In genomic region chr9:75025689-75026088, GRCm38 (mm10) we compare ENCODE assay signal across 11 mouse cellular contexts. TPM values are rescaled to one million over a fixed set of nuclear protein-coding genes. Genes with fewer than 3 reads are reported as not detected.
A peak's percentile ranks its signal among the peaks of the same experiment; 100 is the strongest.
DNase-seq lines count a peak whose midpoint lies in the region; ATAC-seq and TF ChIP-seq lines count a peak whose summit lies in the region.
"Had no signal": no experiment of that assay in that cellular context is flagged by ENCODE, and none has a peak within 500 bp of the region (broad histone marks: within the 10 kb centered on the region; RNA-seq: fewer than 3 reads in every experiment).

No protein-coding gene starts in this region.

- intact Hi-C loops in left cerebral cortex, postnatal 10 days (cut with DNase I), result no loop called here

- H3K9ac ChIP-seq in forebrain, embryonic 13.5 days, result no peak overlapping the region
- no peak overlapping the region for H3K9ac ChIP-seq in forebrain, embryonic 12.5 days
- H3K9ac ChIP-seq in liver, postnatal 0 days (replicated peaks), result no peak overlapping the region
- H3K9ac ChIP-seq in liver, embryonic 11.5 days (ENCODE audit: low read depth, low read length), result no peak overlapping the region
- H3K9ac ChIP-seq in CH12.LX (ENCODE audit: insufficient read depth, low read depth), result no peak overlapping the region
- H3K9ac ChIP-seq: heart, embryonic 12.5 days had no signal

- no peaks in the 10 kb centered on the region for H3K4me1 ChIP-seq in forebrain, embryonic 13.5 days
- H3K4me1 ChIP-seq in forebrain, embryonic 12.5 days, result no peaks in the 10 kb centered on the region
- peaks cover 3% of the 10 kb centered on the region; the same call in 1 of the 2 replicates for H3K4me1 ChIP-seq in liver, postnatal 0 days (ENCODE audit: insufficient read depth)
- peaks cover 3% of the 10 kb centered on the region; the same call in 1 of the 2 replicates for H3K4me1 ChIP-seq in liver, embryonic 11.5 days (replicated peaks; ENCODE audit: control insufficient read depth, insufficient read depth, low read length)
- peaks cover 10 to 34% of the 10 kb centered on the region in 2 experiments; a peak in 3 of 4 replicates for H3K4me1 ChIP-seq in CH12.LX (ENCODE audit: control insufficient read depth in 1 of 2, insufficient read depth in 2 of 2)

- dilution Hi-C loops in CH12.LX (cut with MboI; ENCODE audit: extremely low pct_ligation_motif_present, extremely low pct_unique_long_range_greater_than_20kb, low sequenced_read_pairs), result no loop called here

- TF ChIP-seq POLR2A in CH12.LX (IDR thresholded peaks at IDR 0.05; ENCODE audit: low read depth, low read length), result no peak

- H3K9me3 ChIP-seq in forebrain, embryonic 13.5 days (replicated peaks), result no peaks in the 10 kb centered on the region
- no peaks in the 10 kb centered on the region for H3K9me3 ChIP-seq in forebrain, embryonic 12.5 days
- H3K9me3 ChIP-seq in liver, postnatal 0 days (ENCODE audit: low read length), result no peaks in the 10 kb centered on the region
- H3K9me3 ChIP-seq in liver, embryonic 11.5 days (ENCODE audit: control insufficient read depth, low read length), result no peaks in the 10 kb centered on the region
- no peaks in the 10 kb centered on the region for H3K9me3 ChIP-seq in CH12.LX (replicated peaks; ENCODE audit: low read length)
- H3K9me3 ChIP-seq: heart, embryonic 12.5 days had no signal

- TF ChIP-seq EP300 in liver, postnatal 0 days (IDR thresholded peaks at IDR 0.05; ENCODE audit: low read depth), result no peak
- no peak for TF ChIP-seq EP300 in CH12.LX (IDR thresholded peaks at IDR 0.05; ENCODE audit: low read length)

- peaks cover 52% of the 10 kb centered on the region for H3K36me3 ChIP-seq in forebrain, embryonic 13.5 days (ENCODE audit: poor library complexity, severe bottlenecking)
- peaks cover 20% of the 10 kb centered on the region for H3K36me3 ChIP-seq in forebrain, embryonic 12.5 days (replicated peaks)
- H3K36me3 ChIP-seq in liver, postnatal 0 days (replicated peaks; ENCODE audit: insufficient read depth, low read length), result peaks cover 18% of the 10 kb centered on the region
- H3K36me3 ChIP-seq in liver, embryonic 11.5 days (ENCODE audit: control insufficient read depth, insufficient read depth, low read length), result no peaks in the 10 kb centered on the region
- peaks cover 15 to 30% of the 10 kb centered on the region in 2 experiments for H3K36me3 ChIP-seq in CH12.LX (replicated peaks in 1 of 2; ENCODE audit: control insufficient read depth in 1 of 2, insufficient read depth in 1 of 2, low read length in 1 of 2)

- no peak for DNase-seq in liver, postnatal 0 days
- DNase-seq in liver, embryonic 11.5 days (ENCODE audit: low spot score), result no peak
- DNase-seq in CH12.LX (ENCODE audit: extremely low read depth), result peak; percentile 43
- no peak for DNase-seq in right cerebral cortex, postnatal 36 days (ENCODE audit: low spot score in 2 of 2)
- DNase-seq in left cerebral cortex, postnatal 10 days (ENCODE audit: extremely low spot score in 1 of 2, low spot score in 2 of 2), result no peak
- DNase-seq: kidney, adult 18-20 months had no signal

- no peaks in the 10 kb centered on the region for H3K79me2 ChIP-seq in CH12.LX (replicated peaks; ENCODE audit: control insufficient read depth, extremely low read depth, insufficient read depth, poor library complexity, severe bottlenecking)

- 67% methylated on average over 6 of the region's 6 CpGs for WGBS in forebrain, embryonic 13.5 days
- 67% methylated on average over 6 of the region's 6 CpGs for WGBS in forebrain, embryonic 12.5 days
- 76% methylated on average over 6 of the region's 6 CpGs for WGBS in liver, postnatal 0 days (ENCODE audit: insufficient replicate concordance)
- 72% methylated on average over 6 of the region's 6 CpGs for WGBS in liver, embryonic 11.5 days

- TF ChIP-seq RAD21 in CH12.LX (IDR thresholded peaks at IDR 0.05; ENCODE audit: low read depth, low read length), result peak; percentile 39

- no peak overlapping the region for H3K4me2 ChIP-seq in forebrain, embryonic 13.5 days
- H3K4me2 ChIP-seq in forebrain, embryonic 12.5 days, result no peak overlapping the region
- no peak overlapping the region for H3K4me2 ChIP-seq in liver, postnatal 0 days (ENCODE audit: low read depth, low read length)
- H3K4me2 ChIP-seq in liver, embryonic 11.5 days, result no peak overlapping the region
- H3K4me2 ChIP-seq in CH12.LX (ENCODE audit: insufficient read depth, low read depth, poor library complexity, severe bottlenecking), result no peak overlapping the region
- H3K4me2 ChIP-seq: heart, embryonic 12.5 days had no signal

- H3K27ac ChIP-seq in forebrain, embryonic 13.5 days, result no peak overlapping the region
- H3K27ac ChIP-seq in forebrain, embryonic 12.5 days, result no peak overlapping the region
- H3K27ac ChIP-seq in liver, postnatal 0 days (ENCODE audit: low read depth), result no peak overlapping the region
- no peak overlapping the region for H3K27ac ChIP-seq in liver, embryonic 11.5 days (ENCODE audit: low read depth, low read length)
- no peak overlapping the region for H3K27ac ChIP-seq in CH12.LX (ENCODE audit: insufficient read depth, low read depth)

- no peaks in the 10 kb centered on the region for H3K27me3 ChIP-seq in forebrain, embryonic 13.5 days
- H3K27me3 ChIP-seq in forebrain, embryonic 12.5 days, result no peaks in the 10 kb centered on the region
- H3K27me3 ChIP-seq in liver, postnatal 0 days (ENCODE audit: insufficient read depth, low read length), result no peaks in the 10 kb centered on the region
- no peaks in the 10 kb centered on the region for H3K27me3 ChIP-seq in liver, embryonic 11.5 days (replicated peaks; ENCODE audit: control insufficient read depth, insufficient read depth, low read length)
- no peaks in the 10 kb centered on the region for H3K27me3 ChIP-seq in CH12.LX (replicated peaks)
- H3K27me3 ChIP-seq: heart, embryonic 12.5 days had no signal

- peak; percentile 64 for TF ChIP-seq CTCF in liver, postnatal 0 days (IDR thresholded peaks at IDR 0.05; ENCODE audit: low read depth)
- TF ChIP-seq CTCF in CH12.LX (conservative IDR thresholded peaks at IDR 0.05 in 1 of 2, IDR thresholded peaks at IDR 0.05 in 1 of 2; ENCODE audit: low read depth in 2 of 2, low read length in 2 of 2), result peak; percentile 39 to 61; a peak in 3 of 4 replicates

- ATAC-seq in forebrain, embryonic 13.5 days, result 0 out of 2 replicates have a peak, but pooled peaks have one; percentile 21
- ATAC-seq in forebrain, embryonic 12.5 days (ENCODE audit: low FRiP score), result no peak
- no peak for ATAC-seq in liver, postnatal 0 days
- no peak for ATAC-seq in liver, embryonic 11.5 days (replicated peaks; ENCODE audit: low FRiP score)
- ATAC-seq in inflammation-experienced regulatory T-cells, adult 6 months, result peak; percentile 61

- in situ Hi-C loops in CH12.LX (cut with MboI; ENCODE audit: low pct_ligation_motif_present, low pct_unique_long_range_greater_than_20kb, low sequenced_read_pairs), result loop anchor here (10.0 kb wide), 1 partner anchor 121 kb away; no protein-coding TSS in a partner anchor

- H3K4me3 ChIP-seq in forebrain, embryonic 13.5 days, result no peak overlapping the region
- no peak overlapping the region for H3K4me3 ChIP-seq in forebrain, embryonic 12.5 days (replicated peaks)
- H3K4me3 ChIP-seq in liver, postnatal 0 days (ENCODE audit: low read depth, low read length), result no peak overlapping the region
- H3K4me3 ChIP-seq in liver, embryonic 11.5 days (ENCODE audit: low read depth, low read length), result no peak overlapping the region
- H3K4me3 ChIP-seq in CH12.LX (replicated peaks in 1 of 3; ENCODE audit: low read depth in 2 of 3, low read length in 2 of 3, poor library complexity in 1 of 3), result no peak overlapping the region
- H3K4me3 ChIP-seq: erythroblast, embryonic 14.5 days; heart, embryonic 12.5 days had no signal

TF ChIP-seq in CH12.LX, 34 proteins besides CTCF, POLR2A, EP300 and RAD21:
- TF ChIP-seq SMC3 (IDR thresholded peaks at IDR 0.05; ENCODE audit: low read depth, low read length) (peak; percentile 52), CHD2 (IDR thresholded peaks at IDR 0.05; ENCODE audit: low read length) (no peak)

RNA-seq across cellular contexts. Expression of gene Arpp19, which starts 11.7 kb away (rescaled TPM):
- polyA plus RNA-seq in forebrain, embryonic 13.5 days (2015; fragmentation: Nextera tagmentation; extraction: Ambion mirVana), result 282 and 301 TPM in 2 replicates
- polyA plus RNA-seq in forebrain, embryonic 12.5 days (2016; fragmentation: Nextera tagmentation; extraction: Ambion mirVana), result 321 and 326 TPM in 2 replicates
- 187 and 189 TPM in 2 replicates for polyA plus RNA-seq in liver, postnatal 0 days (2015; fragmentation: Nextera tagmentation; extraction: Ambion mirVana)
- 322 and 335 TPM in 2 replicates for polyA plus RNA-seq in liver, embryonic 11.5 days (2014; fragmentation: Nextera tagmentation; extraction: Ambion mirVana)
- total RNA-seq in CH12.LX (2012; rRNA removed), result 244 and 311 TPM in 2 replicates
- total RNA-seq in CH12.LX (2014; rRNA removed), result 194 and 233 TPM in 2 replicates
- 479 and 504 TPM in 2 replicates for polyA plus RNA-seq in CH12.LX (2012; ENCODE audit: insufficient read length, low read depth)
- polyA plus RNA-seq in inflammation-experienced regulatory T-cells, adult 6 months (2017; shearing (Covaris generic)), result 100 to 1,000 TPM; 284 to 467 (median 368) TPM
- 100 to 1,000 TPM; 187 to 198 TPM for total RNA-seq in left cerebral cortex, postnatal 10 days (2021)

RNA-seq across cellular contexts. Expression of gene Myo5a, which starts 45.1 kb away (rescaled TPM):
- 25.7 and 26.9 TPM in 2 replicates for polyA plus RNA-seq in forebrain, embryonic 13.5 days (2015; fragmentation: Nextera tagmentation; extraction: Ambion mirVana)
- 36.8 and 45.9 TPM in 2 replicates for polyA plus RNA-seq in forebrain, embryonic 12.5 days (2016; fragmentation: Nextera tagmentation; extraction: Ambion mirVana)
- 1.2 and 1.3 TPM in 2 replicates for polyA plus RNA-seq in liver, postnatal 0 days (2015; fragmentation: Nextera tagmentation; extraction: Ambion mirVana)
- 7.0 and 7.5 TPM in 2 replicates for polyA plus RNA-seq in liver, embryonic 11.5 days (2014; fragmentation: Nextera tagmentation; extraction: Ambion mirVana)
- total RNA-seq in CH12.LX (2012; rRNA removed) (66.6 and 67.8 TPM in 2 replicates), CH12.LX (2014; rRNA removed) (55.0 and 65.7 TPM in 2 replicates)
- polyA plus RNA-seq in CH12.LX (2012; ENCODE audit: insufficient read length, low read depth), result 94.6 and 107 TPM in 2 replicates
- polyA plus RNA-seq in inflammation-experienced regulatory T-cells, adult 6 months (2017; shearing (Covaris generic)), result 10 to 100 TPM in 2 of 3 experiments, 1 to 10 TPM in 1; 9.3 to 11.4 (median 11.0) TPM
- 100 to 1,000 TPM; 235 to 265 TPM for total RNA-seq in left cerebral cortex, postnatal 10 days (2021)

Comparison
In these comparisons a context has a peak if more than half of its experiments do, and no peak if none do; other contexts are left out.
1. ATAC-seq: peak in forebrain, embryonic 13.5 days (single experiment) and inflammation-experienced regulatory T-cells, adult 6 months (single experiment); none in forebrain, embryonic 12.5 days (single experiment), liver, postnatal 0 days (single experiment) and liver, embryonic 11.5 days (single experiment).